Mouse (Mus musculus): ENCODE data around the gene Pkdrej.
"Not testable (repeated sequence)": the region's sequence is repeated elsewhere in the genome, so short reads cannot be mapped to it uniquely, and the experiment has no call there.

The Pkdrej gene

DNA sequence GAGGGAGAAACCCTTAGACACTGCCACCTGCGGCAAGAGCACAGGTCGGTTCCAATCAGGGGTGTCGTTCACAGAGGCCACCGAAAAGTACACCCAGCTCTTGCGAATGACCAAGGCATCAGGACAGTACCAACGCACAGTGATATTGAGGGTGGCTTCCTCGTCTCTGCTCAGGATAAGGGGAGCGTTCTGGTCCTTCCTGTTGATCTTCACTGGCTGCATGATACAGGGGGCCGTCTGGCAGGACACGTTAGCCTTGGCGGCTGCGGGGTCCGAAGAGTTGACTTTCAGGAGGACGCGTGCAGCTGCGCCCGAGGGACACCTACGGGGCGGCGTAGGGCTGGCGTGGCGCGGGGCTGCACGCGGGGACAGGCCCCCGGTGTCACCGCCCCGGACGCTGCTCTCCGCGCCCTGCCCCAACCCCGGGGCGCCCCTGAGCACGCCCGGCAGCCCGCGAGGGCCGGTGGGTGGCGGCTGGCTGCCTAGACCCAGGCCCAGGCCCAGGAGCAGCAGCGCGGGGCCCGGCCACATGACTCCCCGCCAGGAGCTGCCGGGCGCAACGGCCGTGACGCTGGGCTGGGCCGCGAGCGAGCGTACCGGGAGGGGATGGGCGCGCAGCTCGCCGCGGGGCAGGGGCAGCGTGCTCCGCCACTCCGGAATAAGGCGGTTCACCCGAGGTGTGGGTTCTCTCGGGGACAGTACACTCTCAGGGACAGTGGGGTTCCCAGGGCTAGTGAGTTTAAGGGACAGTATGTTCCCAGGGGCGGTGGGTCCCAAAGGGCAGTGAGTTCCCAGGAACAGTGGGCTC lies at the start of gene Pkdrej:
Pkdrej (minus strand) TSS at position 532 of the 808 bp plus-strand sequence.
- peak; percentile 48 for DNase-seq

DNA sequence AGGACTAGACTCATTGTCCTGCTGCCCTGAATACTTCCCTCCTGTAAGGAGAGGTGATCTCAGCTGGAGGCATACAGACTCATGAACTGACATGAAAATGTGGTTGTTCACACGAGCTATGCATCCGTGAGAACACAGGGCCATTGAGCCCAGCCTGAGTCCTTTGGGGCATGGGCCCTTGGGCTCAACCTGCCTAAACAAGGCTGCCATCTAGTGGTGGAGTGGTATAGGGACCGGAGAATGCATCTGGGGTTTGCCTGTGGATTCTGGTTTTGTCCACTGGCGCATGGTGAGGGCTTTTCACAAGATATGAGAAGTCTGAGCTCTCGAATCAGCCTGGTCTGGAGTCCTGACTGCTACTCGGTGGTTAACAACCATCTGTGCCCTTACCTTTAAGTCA lies 46.2 kb upstream of the Pkdrej start:
- DNase-seq, result peak; percentile 81

DNA sequence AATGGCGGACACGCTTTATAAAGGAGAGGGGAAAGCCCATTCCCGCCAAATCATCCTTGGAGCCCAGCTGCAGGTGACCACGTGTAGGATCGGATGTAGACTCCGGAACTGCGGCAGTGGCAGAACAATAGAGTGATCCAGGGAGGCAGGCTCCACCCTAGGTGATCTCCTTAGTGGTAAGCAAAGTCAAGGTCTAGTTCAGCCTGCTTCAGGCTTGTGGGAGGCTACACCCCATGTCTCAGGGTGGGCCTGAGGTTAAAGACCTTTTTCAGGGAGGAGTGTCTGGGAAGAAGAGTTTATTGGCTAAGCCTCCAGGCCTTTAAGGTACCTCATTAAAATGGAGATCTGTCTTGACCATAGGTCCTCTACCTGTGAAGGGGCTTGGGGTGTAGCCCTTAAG lies 44.4 kb upstream of the Pkdrej start:
- DNase-seq, result not testable (repeated sequence)

DNA sequence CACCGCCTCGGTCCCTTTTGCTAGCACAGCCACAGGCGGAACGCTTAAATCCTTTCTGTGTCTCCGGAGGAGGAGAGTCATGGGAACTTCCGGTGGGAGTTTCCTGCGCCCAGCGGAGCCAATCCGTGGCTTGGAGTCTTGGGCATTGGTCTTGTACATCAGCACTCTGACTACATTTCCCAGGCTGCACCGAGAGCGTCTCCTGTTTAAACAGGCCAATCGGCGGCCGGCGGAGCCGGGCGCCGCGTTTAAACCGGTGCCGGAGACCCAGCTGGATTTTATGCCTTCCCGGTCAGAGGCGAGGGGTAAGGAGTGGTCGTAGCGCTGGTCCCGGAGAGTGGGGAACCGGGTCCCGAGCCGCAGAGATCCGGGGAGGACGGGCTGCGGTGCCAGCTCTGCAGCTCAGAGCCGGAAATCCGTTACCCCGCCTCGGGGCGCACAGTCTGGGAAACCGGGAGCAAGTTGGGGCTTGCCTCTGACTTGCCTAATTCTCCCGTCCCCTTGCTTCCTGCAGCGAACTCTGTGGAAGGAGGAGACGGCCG lies 38.0 kb upstream of the Pkdrej start, which contains the start of gene Gtse1:
Gtse1 (plus strand) TSS at position 256 of the 542 bp plus-strand sequence.
- peak; percentile 93 for DNase-seq

DNA sequence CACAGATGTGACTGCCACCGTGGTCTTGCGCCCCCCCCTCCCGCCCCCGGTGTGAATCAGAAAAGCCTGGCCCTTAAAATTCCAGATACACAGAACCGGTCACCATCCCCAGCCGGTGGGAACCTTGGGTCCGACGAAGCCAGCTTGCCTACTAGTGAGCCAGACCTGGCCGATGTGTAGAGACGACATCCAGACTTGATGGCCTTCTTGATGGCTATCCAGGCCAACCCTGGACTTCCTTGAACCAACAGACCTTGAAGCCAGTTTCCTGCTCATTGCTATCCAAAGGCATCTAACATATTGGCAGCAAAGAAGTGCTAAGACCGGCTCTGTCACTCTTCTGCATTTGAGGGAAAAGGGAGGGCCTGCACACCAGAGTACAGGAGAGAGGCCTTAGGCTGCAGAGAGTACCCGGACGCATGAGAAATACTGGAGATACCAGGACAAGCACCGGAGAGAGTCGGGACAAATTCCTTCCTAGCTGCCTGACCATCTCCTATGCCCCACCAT lies 37.5 kb upstream of the Pkdrej start:
- DNase-seq, result peak; percentile 4

DNA sequence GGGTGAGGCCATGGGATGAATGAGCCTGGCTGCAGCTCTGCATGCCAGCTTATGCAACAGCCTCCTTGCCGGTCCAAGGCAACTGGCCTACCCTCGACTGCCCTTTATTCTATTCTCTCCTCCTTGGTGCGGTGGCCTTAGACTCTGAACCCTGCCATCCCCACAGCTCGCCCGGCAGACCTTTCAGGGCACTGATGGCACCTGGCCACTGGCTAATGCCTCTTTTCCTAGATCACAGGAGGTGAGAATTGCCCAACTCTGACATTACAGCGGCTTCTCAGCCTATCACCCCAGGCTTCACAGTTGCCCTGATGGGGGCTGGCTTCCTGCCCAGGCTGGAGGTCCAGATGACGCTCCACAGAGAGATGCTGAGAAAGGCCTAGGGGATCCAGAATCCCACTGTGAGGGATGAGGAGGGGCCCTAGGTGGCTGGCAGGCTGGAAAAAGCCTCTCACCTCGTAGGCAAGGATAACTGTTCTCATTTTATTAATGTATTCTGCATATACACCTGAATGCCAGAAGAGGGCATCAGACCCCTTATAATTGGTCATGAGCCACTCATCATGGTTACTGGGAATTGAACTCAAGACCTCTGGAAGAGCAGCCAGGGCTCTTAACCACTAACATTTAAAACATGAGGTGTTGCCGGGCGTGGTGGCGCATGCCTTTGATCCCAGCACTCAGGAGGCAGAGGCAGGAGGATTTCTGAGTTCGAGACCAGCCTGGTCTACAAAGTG lies 30.3 kb upstream of the Pkdrej start:
- no peak for DNase-seq

DNA sequence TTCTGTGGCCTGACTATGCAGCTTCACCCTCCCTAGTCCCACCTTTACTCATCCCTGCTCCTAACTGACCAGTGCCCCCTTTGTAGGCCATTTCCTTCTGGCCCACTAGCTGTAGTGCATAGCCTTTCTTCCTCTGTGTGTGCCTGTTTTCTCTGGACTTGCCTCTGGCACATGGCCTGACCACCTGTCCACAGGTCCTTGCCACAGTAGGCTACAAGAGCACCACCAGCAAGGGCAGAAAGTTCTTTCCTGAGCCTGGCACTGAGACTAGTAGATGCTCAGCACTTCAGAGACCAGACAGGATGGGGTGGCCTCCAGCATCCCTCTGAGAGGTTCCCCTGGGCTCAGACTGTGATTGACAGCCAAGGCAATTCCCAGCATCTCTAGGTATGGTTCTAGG lies 23.5 kb upstream of the Pkdrej start:
- no peak for DNase-seq

DNA sequence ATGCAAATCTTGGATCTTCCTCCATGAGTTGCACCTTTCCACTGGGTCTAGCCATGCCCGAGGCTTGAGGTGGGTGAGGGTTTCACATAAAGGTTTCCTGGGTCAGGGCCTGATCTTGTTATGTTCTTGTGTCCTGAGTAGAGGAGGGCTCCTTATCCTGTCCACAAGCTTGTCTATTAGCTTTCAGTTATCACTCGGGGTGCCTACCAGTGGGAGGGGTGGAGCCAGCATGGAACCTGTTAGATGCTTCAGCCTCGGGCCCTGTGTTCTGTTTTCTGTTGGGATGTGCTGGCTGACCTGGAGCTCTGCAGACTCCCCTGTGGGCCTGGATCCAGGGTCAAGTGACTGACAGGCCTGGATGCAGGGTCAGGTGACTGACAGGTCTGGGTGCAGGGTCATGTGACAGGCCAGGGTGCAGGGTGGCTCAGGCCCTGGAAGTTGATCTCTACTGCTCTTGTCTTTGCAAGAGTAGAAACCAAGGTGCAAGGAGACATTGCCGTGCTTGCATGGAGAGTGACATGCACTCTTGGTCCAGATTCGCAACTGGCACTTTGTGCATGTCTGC lies 20.3 kb upstream of the Pkdrej start:
- no peak for DNase-seq

GRCm38 (mm10) chr15:85840983-85841382 lies 19.4 kb upstream of the Pkdrej start:
- peak; percentile 52 for DNase-seq

GRCm38 (mm10) chr15:85836887-85837286 lies 15.4 kb upstream of the Pkdrej start:
- DNase-seq, result no peak

GRCm38 (mm10) chr15:85835335-85835734 lies 13.8 kb upstream of the Pkdrej start:
- DNase-seq, result no peak

- DNase-seq, result no peak
Measured at GRCm38 (mm10) chr15:85832599-85832998, 11.1 kb upstream of the Pkdrej start.

- peak; percentile 85 for DNase-seq
Measured at GRCm38 (mm10) chr15:85831954-85832590, 10.5 kb upstream of the Pkdrej start, which contains the start of gene Ttc38. TSS of gene Ttc38 (plus strand) at chr15:85832306.

DNA sequence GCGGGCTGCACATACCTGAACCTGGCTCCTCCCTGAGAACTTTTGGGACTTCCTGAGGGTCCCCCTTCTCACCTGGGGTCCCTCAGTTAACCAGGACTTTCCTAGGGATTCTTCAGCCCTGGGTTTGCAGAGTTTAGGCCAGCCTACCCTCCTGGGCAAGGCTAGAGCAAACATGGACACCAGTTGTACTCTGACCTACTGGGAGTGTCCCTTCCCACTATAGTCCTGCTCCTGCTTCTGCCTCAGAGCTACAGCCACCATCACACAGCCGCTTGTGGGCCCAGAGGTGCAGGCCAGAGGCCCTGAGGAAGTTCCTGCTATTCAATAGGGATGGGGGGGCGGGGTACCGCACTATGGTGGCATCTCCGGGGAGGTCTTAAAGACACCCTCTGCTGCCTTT lies 7.9 kb upstream of the Pkdrej start:
- no peak for DNase-seq

GRCm38 (mm10) chr15:85828071-85828470 lies 6.5 kb upstream of the Pkdrej start:
- no peak for DNase-seq

GRCm38 (mm10) chr15:85826676-85827075 lies 5.1 kb upstream of the Pkdrej start:
- no peak for DNase-seq

DNA sequence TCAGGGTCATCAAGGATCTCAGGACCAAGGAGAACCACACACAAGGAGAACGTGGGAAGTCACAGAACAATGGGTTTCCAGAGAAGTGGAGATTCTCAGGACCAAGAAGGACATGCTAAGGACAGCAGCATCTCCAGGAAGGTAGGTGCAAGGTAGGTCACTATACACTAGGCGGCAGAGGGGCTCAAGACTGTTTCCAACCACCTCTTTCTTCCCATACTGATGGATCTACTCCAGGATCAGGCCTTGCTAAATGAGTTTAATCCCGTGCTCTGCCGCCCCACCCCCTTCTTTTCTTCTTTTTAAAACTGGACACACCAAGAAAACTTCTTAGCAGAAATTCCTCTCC lies 451 bp upstream of the Pkdrej start:
- DNase-seq, result no peak

- DNase-seq, result no peak
Measured at GRCm38 (mm10) chr15:85813428-85813827, 8.1 kb downstream of the Pkdrej start.

- DNase-seq, result peak; percentile 99
Measured at GRCm38 (mm10) chr15:85811535-85812277, 9.8 kb downstream of the Pkdrej start, which contains the start of gene Cdpf1. TSS of gene Cdpf1 (minus strand) at chr15:85811697.

GRCm38 (mm10) chr15:85810806-85811521 lies 10.6 kb downstream of the Pkdrej start:
- peak; percentile 60 for DNase-seq

DNA sequence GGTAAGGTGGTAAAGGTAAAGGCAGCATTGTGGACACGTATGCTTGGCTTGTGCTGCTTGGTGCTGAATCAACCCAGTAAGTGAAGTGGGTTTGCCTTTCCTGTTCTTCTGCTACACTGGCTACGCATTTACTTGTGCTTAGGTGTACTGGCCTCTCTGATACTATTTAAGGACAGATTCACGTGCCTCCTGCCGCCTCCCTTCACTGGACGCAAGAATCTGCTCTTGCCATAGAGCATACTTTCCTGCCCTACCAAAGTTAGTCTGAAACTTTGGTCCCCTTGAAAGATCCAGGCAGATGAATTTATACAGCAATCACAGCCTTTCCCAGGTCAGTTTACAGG lies 11.1 kb downstream of the Pkdrej start:
- DNase-seq, result no peak

All from lung, postnatal 14 days (tissue).